Mouse (Mus musculus) midbrain, embryonic 16.5 days (tissue): ENCODE results near the gene Sipa1l3. TPM values are rescaled to one million over a fixed set of nuclear protein-coding genes. Genes with fewer than 3 reads are reported as not detected.

Experiments used
- ATAC-seq: fragments of 200-750 bp; cut with Nextera tagmentation; 2 replicates; pipeline ENCODE4 v1.8.0; 2017; ENCODE audit warnings: moderate TSS enrichment
- H3K27ac ChIP-seq: fragments of 300-500 bp; sonication (generic); 2 replicates; pipeline ENCODE4 v1.5.1; 2014; ENCODE audit warnings: mild to moderate bottlenecking, low read length, mixed read lengths
- H3K27me3 ChIP-seq: fragments of 300-500 bp; sonication (generic); 2 replicates; pipeline ENCODE4 v1.6.1; 2014; ENCODE audit warnings: low read depth, low read length, mixed read lengths; ENCODE audit not compliant: control insufficient read depth, insufficient read depth
- H3K36me3 ChIP-seq: fragments of 300-500 bp; sonication (generic); 2 replicates; pipeline ENCODE4 v1.6.1; 2014; ENCODE audit warnings: mild to moderate bottlenecking, low read length, moderate library complexity, mixed read lengths; ENCODE audit not compliant: control insufficient read depth, insufficient read depth
- H3K4me1 ChIP-seq: fragments of 300-500 bp; sonication (generic); 2 replicates; pipeline ENCODE4 v1.6.1; 2014; ENCODE audit warnings: mild to moderate bottlenecking, low read length, mixed read lengths; ENCODE audit not compliant: control insufficient read depth, insufficient read depth
- H3K4me2 ChIP-seq: fragments of 300-500 bp; sonication (generic); 2 replicates; pipeline ENCODE4 v1.6.1; 2014; ENCODE audit warnings: mild to moderate bottlenecking, low read length, mixed read lengths
- H3K4me3 ChIP-seq: fragments of 300-500 bp; sonication (generic); 2 replicates; pipeline ENCODE4 v1.5.1; 2014; ENCODE audit warnings: low read depth, mild to moderate bottlenecking, low read length, moderate library complexity, mixed read lengths
- H3K9ac ChIP-seq: fragments of 300-500 bp; sonication (generic); 2 replicates; pipeline ENCODE4 v1.6.1; 2014; ENCODE audit warnings: low read depth, low read length, mixed read lengths
- H3K9me3 ChIP-seq: fragments of 300-500 bp; sonication (generic); replicated peaks from 2 replicates; pipeline ENCODE4 v1.6.1; 2014; ENCODE audit warnings: mild to moderate bottlenecking, low read length, mixed read lengths; ENCODE audit not compliant: control insufficient read depth, poor library complexity, severe bottlenecking
- WGBS: fragments of 180-500 bp; shearing (Covaris S2); extraction: QIAGEN DNeasy Blood & Tissue Kit; methylation state at CpG from one replicate; pipeline ENCODE4 v1.1.7; 2014; 5-methylcytosine and 5-hydroxymethylcytosine counted together
- polyA plus RNA-seq: library from polyadenylated mRNA; unstranded; fragments of >200 nt; fragmentation: Nextera tagmentation; extraction: Ambion mirVana; gene quantifications from 2 replicates; pipeline ENCODE4 v1.2.1, GENCODE M21; 2015

Sipa1l3 gene
- polyA plus RNA-seq, 1 experiment from 2014 or later: 17.3 TPM

DNA sequence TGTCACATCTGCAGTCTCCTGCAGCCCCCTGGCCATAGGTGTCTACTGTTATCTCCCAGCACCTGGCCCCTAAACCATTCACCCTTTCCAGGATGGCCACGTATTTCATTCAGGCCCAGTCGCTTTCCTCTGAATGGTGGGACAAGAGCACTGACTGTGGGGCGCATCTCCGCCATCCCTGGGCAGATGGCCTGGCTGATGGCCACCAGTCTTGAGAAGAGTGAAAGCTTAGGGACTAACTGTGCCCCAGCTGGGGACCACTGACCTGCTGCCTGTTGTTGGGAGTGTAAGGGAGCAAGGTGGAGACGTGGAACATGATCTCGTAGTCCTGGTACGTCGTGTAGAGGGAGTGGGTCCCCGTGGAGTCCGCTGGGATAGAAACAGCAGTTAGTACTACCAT is 132.7 kb downstream of the Sipa1l3 start:
- no peak overlapping the region for H3K9ac ChIP-seq
- no peak overlapping the region for H3K4me3 ChIP-seq
- WGBS: 85% methylated on average over 10 of the region's 10 CpGs
- H3K4me1 ChIP-seq: no peaks in the 10 kb centered on the region
- no peak overlapping the region for H3K4me2 ChIP-seq
- ATAC-seq: no peak
- no peaks in the 10 kb centered on the region for H3K27me3 ChIP-seq
- peaks cover 19% of the 10 kb centered on the region for H3K36me3 ChIP-seq
- H3K27ac ChIP-seq: no peak overlapping the region
- no peaks in the 10 kb centered on the region for H3K9me3 ChIP-seq

DNA sequence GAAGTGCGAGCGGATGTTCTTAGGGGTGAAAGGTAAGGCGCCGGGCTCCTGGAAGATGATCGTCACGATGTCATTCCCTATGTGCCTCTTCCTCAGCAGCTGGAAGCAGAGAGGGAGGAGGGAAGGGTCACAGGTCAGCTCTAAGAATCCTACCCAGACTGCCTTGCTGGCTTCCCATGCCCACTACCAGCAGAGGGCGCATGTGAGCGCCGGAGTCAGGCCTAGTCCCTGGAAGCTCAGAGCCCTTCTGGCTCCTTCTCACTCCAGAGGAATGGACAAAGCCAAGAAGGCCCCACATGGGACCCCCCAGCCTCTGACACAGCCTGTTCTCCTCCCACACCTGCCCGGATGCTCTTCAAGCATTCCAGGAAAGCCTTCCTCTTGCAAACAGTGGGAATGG is 135.2 kb downstream of the Sipa1l3 start:
- H3K9me3 ChIP-seq: no peaks in the 10 kb centered on the region
- no peaks in the 10 kb centered on the region for H3K27me3 ChIP-seq
- peaks cover 19% of the 10 kb centered on the region for H3K36me3 ChIP-seq
- peak; percentile 65 for ATAC-seq
- WGBS: 25% methylated on average over 10 of the region's 10 CpGs
- no peaks in the 10 kb centered on the region for H3K4me1 ChIP-seq
- no peak overlapping the region for H3K4me2 ChIP-seq
- no peak overlapping the region for H3K4me3 ChIP-seq
- H3K9ac ChIP-seq: no peak overlapping the region
- no peak overlapping the region for H3K27ac ChIP-seq

DNA sequence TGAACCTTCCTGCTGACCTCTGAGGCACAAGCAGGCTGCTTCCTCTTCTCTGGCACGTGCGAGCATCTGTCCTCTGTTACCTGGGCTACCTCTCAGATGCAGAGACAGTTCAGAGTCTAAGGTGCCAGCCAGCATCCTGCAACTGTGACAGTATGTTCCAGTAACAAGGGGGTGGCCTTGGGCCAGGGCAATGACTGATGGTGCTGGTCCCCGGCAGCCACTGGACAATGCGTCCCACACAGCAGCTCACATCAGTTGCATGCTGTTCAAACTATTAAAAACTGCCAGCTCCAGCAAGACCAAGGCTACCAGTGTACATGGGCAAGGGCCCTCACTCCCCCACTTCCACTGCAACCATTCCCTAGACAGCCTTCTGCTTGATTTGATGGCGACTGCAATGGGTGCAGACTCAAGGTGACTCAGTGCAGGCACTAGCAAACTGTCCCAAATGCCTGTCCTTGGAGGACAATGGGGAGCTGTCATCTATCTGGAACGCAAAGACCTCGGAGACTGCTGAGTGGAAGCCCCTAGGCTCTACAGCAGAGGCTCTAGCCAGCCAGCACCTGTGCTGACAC is 136.9 kb downstream of the Sipa1l3 start:
- H3K27ac ChIP-seq: no peak overlapping the region
- H3K4me1 ChIP-seq: no peaks in the 10 kb centered on the region
- H3K36me3 ChIP-seq: peaks cover 19% of the 10 kb centered on the region
- no peak overlapping the region for H3K4me3 ChIP-seq
- no peak overlapping the region for H3K9ac ChIP-seq
- ATAC-seq: no peak
- H3K9me3 ChIP-seq: no peaks in the 10 kb centered on the region
- H3K4me2 ChIP-seq: no peak overlapping the region
- no peaks in the 10 kb centered on the region for H3K27me3 ChIP-seq
- WGBS: 92% methylated on average over 7 of the region's 7 CpGs

DNA sequence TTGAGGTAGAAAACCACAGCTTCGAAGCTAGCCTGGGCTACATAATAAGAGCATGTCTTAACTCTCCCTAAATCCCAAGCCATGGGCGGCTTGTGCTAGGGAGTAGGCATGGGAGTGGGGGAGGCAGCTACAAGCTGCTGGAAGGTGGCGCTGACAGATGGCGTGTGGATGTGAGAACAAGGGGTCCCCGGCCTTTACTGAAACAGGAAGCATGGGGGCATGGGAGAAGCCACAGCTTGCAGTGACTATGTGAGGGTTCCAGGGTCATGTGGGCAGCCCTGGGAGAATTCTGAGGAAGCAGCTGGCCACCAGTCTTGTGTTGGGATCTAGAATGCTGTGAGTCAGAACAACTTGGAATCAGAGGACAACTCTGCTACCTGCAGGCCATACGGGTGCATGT is 144.4 kb downstream of the Sipa1l3 start:
- H3K9me3 ChIP-seq: no peaks in the 10 kb centered on the region
- H3K36me3 ChIP-seq: peaks cover 9% of the 10 kb centered on the region
- 94% methylated on average over 6 of the region's 6 CpGs for WGBS
- H3K9ac ChIP-seq: no peak overlapping the region
- ATAC-seq: no peak
- H3K4me3 ChIP-seq: no peak overlapping the region
- H3K27ac ChIP-seq: no peak overlapping the region
- H3K4me1 ChIP-seq: no peaks in the 10 kb centered on the region
- H3K27me3 ChIP-seq: no peaks in the 10 kb centered on the region
- H3K4me2 ChIP-seq: no peak overlapping the region

DNA sequence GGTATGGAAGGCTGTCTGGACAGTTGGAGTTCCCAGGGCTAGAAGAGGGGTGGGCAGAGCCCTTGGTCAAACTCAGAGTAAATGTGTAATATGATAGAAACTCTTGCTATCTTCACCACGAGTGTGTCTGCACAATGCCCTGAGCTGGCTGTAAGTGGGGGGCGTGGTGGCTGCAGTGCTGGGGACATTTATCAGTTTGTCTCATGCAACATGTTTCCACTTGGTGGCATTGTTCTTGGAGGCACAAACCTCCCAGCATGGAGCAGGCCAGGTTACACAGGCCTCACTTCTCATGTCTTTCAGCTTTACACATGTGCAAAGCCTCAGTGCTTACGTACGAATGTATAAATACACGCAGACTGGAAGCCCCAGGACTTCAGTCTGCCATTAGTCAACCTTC is 146.3 kb downstream of the Sipa1l3 start:
- Histone ChIP-seq H3K36me3 (peaks cover 9% of the 10 kb centered on the region), H3K9ac (no peak overlapping the region), H3K27me3 (no peaks in the 10 kb centered on the region), H3K27ac (no peak overlapping the region), H3K4me2 (no peak overlapping the region), H3K4me3 (no peak overlapping the region), H3K9me3 (no peaks in the 10 kb centered on the region), H3K4me1 (peaks cover 15% of the 10 kb centered on the region)
- ATAC-seq: no peak
- WGBS: 91% methylated on average over 5 of the region's 5 CpGs

DNA sequence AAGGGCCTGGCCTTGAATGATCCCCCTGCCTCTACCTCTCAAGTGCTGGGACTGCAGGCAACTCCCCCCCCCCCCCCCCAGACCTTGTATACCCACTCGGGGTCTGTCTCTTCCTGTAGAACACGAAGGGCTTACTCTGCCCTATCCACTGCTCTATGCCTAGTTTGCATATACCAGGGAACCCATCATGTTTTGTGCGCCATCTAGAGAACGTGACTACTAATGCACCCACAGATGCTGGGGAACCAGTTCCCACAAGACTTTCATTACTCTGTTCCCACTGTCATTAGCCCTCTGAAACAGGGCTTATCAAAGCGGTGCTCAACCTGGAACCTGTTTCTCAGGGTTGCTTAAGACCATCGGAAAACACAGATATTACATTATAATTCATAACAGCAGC is 148.4 kb downstream of the Sipa1l3 start:
- Histone ChIP-seq H3K27ac (no peak overlapping the region), H3K4me1 (peaks cover 16% of the 10 kb centered on the region), H3K4me3 (no peak overlapping the region), H3K4me2 (no peak overlapping the region), H3K9ac (no peak overlapping the region), H3K27me3 (no peaks in the 10 kb centered on the region), H3K36me3 (no peaks in the 10 kb centered on the region), H3K9me3 (no peaks in the 10 kb centered on the region)
- 56% methylated on average over 6 of the region's 6 CpGs for WGBS
- no peak for ATAC-seq

DNA sequence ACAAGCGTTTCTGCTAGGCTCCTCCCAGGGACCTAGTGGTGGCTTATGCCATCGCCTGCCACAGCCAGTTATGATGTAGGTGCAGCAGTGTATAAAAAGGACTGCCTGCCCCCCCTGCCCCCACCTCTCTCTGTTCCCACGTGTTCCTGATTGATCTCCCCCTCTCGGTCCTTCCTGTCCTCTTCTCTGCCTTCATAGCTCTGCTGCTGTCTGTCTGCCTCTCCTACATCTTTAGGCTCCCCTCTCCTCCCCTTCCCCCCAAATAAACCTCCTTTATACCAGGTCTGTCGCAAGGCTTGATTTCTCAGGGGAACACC is 150.5 kb downstream of the Sipa1l3 start:
- peaks cover 18% of the 10 kb centered on the region for H3K4me1 ChIP-seq
- H3K27ac ChIP-seq: peak overlapping the region; percentile 77
- H3K36me3 ChIP-seq: no peaks in the 10 kb centered on the region
- 27% methylated on average over 5 of the region's 5 CpGs for WGBS
- no peak overlapping the region for H3K4me3 ChIP-seq
- H3K27me3 ChIP-seq: no peaks in the 10 kb centered on the region
- no peaks in the 10 kb centered on the region for H3K9me3 ChIP-seq
- ATAC-seq: no peak
- peak overlapping the region; percentile 30; the same call in 1 of the 2 replicates for H3K9ac ChIP-seq
- peak overlapping the region; percentile 35 for H3K4me2 ChIP-seq

DNA sequence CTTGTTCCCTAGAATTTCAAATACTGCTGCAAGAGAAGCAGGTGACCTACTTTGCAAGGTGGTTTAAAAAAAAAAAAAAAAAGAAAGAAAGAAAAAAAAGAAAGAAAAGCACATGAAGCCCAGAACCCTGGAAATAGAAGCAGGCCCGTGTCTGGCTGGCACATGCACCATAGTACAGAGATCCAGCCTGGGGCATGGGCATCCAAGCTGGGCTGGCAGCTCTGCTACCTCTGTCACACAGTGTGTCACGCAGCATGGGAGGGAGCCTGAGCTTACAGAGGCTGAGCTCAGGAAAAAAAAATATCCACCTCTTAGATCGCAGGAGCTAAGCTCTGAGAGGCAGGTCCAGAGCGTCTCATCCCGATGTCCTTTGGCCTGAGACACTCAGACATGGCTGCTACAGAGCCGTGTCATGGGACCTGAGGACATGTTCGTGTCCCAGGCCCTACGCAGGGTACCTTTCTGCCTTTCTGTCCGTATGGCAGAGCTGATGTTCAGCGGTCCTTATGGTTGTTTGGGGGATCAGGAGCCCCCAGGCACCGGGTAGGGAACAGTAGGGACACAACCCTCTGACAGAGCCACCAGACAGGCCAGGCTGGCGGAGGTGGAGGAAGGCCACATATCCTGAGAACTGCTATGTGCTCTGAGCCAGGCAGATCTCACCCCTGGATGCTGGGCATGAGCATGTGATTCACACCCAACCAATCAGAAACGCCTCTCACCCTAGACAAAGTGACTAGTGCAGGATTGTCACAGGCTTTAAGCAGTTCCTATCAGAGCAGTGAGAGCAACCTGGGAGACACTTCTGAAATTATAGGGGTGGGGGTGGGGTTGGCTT is 151.1 kb downstream of the Sipa1l3 start:
- Histone ChIP-seq H3K9me3 (no peaks in the 10 kb centered on the region), H3K27ac (peak overlapping the region; percentile 77), H3K9ac (peak overlapping the region; percentile 30), H3K4me1 (peaks cover 18% of the 10 kb centered on the region), H3K27me3 (no peaks in the 10 kb centered on the region), H3K4me2 (peak overlapping the region; percentile 35), H3K36me3 (no peaks in the 10 kb centered on the region), H3K4me3 (no peak overlapping the region)
- WGBS: 65% methylated on average over 13 of the region's 13 CpGs
- ATAC-seq: peak; percentile 95

DNA sequence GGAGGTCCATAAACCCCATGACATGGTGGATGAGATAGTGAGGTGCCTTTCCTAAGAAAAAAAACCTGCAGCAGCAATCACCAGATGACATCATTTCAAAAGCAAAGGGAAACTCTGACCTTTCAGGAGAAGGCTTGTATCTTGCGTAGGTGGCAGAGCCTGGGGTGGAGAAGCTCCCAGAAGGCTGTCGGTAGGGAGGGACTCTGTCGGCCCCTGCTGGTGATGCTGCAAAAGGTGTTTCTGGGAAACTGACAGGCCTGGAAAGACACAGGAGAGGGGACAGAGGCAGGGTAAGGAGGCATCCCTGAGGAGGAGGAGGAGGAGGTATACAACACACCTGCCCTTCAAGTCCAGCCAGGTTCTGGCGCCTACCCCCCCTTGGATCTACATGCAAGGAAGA is 154.4 kb downstream of the Sipa1l3 start:
- peak overlapping the region; percentile 3; the same call in 1 of the 2 replicates for H3K9ac ChIP-seq
- no peak overlapping the region for H3K4me2 ChIP-seq
- H3K4me3 ChIP-seq: no peak overlapping the region
- H3K27ac ChIP-seq: no peak overlapping the region
- H3K4me1 ChIP-seq: peaks cover 18% of the 10 kb centered on the region
- no peak for ATAC-seq
- no peaks in the 10 kb centered on the region for H3K9me3 ChIP-seq
- peaks cover 3% of the 10 kb centered on the region; the same call in 1 of the 2 replicates for H3K36me3 ChIP-seq
- 11% methylated on average over 4 of the region's 4 CpGs for WGBS
- no peaks in the 10 kb centered on the region for H3K27me3 ChIP-seq
